Mouse (Mus musculus): ENCODE data around the gene G6pc3. TPM values are rescaled to one million over a fixed set of nuclear protein-coding genes. Genes with fewer than 3 reads are reported as not detected.

Gene G6pc3
- total RNA-seq, 2 experiments from 2014 or later, result 43.8 to 45.0 TPM

DNA sequence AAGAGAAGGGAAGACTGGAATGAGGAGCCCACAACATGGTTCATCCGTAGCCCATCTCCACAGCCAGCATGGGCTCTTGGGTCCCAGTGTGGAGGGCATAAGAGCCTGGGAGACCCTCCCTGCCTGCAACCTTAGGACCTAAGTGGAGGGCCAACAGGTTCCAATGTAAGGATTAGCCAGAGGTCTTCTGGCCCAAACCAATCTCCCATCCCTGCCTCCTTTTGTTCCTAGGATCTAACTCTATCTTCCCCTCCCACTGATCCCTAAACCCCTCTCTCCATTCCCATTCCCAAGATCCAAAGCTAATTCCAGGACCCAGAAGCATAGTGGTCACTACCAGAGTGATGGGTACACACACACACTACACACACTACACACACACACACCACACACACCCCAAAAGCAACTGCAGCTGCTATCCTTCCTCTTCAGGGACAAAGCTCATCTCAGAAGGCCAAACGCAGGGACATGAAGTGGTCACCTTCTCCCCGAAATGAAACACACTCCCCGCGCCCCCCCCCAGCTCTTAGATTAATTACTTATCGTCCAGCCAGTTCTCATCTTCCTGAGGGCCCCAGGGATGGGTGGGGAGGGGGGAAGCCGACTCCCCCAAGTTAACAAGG, 39.3 kb downstream of the G6pc3 start:
- intact Hi-C loops (cut with DNase I), result no loop called here

DNA sequence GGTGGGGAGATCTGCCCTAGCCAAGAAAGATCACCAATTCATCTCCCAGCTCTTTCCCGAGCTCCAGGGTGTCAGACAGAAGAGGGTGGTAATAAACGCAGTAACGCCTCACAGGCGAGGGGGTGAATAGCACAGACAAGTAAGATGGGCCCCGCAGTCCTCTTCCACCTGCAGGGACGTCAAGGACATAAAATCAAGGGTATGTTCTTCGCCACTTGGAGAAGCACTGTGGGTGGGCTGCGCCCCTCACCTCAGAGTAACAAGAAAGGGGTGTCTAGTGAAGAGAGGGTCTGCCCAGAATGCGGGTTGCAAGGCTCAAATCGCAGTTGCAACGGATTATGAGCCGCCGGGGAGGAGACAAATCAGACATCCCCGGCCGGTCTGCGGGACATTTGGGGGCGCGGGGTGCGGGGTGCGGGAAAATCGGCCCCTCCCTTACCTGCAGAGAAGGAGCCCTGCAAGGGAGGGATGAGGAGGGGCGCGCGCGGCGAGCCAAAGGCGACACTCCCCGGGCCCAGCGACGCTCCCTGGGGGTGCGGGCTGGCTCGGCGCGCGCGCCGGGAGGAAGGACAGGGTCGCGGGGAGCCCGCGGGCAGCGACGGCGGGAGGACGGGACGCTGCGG, 40.0 kb downstream of the G6pc3 start:
- intact Hi-C loops (cut with DNase I), result no loop called here
- DNase-seq (ENCODE audit: extremely low spot score in 1 of 2, low spot score in 2 of 2), result peak in 1 of 2 experiments; percentile 60

More for the DNA sequence above, 39.3 kb downstream of the G6pc3 start:
- DNase-seq (ENCODE audit: extremely low spot score in 1 of 2, low spot score in 2 of 2), result no peak

DNA sequence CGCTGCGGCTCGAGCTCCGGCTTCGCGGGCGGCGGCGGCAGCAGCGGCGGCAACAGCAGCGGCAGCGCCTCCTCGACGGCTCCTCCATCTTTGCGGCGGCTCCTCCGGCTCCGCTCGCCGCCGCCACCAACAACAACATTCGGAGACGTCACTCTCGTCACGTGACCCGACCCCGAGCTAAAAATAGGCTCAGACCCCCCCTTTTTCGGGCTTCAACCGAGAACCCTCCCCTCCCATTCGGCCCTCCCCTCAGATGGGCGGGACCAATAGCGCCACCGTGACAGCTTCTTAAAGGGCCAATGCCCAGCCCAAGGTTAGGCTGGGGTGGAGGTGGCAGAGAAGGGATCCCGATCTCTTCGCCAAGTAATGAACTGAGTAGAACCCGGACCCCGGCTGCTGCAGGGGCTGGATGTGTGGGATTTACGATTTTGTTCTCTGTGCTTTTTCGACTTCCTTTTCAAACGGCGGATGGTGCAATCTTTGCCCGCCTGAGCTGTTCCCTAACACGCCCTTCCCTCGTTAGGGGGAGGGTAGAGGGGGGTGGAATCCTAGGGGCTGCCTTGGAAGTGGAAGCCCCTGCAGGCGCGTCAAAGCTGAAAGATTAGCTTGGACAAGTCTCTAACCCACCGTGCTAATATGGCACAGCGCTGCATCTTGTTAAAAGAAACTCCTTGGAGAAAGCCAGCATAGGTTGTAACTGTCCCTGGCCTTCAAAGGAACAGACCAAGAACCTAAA, 40.8 kb downstream of the G6pc3 start, which contains the start of gene Hdac5:
TSS of gene Hdac5 (minus strand) at position 161 of the 736 bp plus-strand sequence.
- intact Hi-C loops (cut with DNase I), result no loop called here
- DNase-seq (ENCODE audit: extremely low spot score in 1 of 2, low spot score in 2 of 2), result peak; percentile 98 to 99

DNA sequence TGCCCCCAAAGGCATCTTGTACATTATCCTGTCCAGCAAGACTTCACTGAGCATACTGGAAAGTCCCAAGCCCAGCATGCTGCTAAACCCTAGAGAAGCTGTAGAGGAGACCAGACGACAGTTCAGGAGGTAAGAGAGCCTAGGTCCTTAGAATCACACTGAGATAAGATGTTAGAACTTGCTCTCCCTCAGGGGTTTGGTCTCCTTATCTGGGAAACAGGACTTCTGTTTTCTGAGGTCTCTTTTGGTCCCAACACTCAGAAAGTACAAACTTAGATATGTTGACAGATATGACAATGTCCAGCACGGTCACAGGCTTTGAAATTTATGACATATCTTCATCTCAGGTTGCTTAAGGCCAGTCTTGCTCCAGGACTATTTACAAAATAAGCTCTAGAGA, 46.6 kb downstream of the G6pc3 start:
- intact Hi-C loops (cut with DNase I), result no loop called here
- DNase-seq (ENCODE audit: extremely low spot score in 1 of 2, low spot score in 2 of 2), result no peak

DNA sequence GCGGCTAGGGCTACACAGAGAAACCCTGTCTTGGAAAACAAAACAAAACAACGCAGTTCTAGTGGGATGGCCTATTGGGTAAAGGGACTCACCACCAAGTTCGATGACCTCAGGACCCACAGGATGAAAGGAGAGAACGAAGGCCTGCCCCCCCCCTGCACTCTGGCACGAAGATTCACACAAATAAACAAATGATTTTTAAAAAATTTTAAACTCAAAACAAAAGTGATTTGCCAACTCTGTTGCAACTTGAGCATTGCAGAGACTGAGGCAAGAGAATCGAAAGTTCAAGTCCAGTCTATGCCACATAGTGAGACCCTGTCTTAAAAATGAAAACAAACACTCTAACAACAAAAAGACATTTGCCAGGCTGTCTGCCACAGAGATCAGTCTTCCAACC, 51.2 kb downstream of the G6pc3 start:
- intact Hi-C loops (cut with DNase I), result no loop called here
- no peak for DNase-seq (ENCODE audit: extremely low spot score in 1 of 2, low spot score in 2 of 2)

DNA sequence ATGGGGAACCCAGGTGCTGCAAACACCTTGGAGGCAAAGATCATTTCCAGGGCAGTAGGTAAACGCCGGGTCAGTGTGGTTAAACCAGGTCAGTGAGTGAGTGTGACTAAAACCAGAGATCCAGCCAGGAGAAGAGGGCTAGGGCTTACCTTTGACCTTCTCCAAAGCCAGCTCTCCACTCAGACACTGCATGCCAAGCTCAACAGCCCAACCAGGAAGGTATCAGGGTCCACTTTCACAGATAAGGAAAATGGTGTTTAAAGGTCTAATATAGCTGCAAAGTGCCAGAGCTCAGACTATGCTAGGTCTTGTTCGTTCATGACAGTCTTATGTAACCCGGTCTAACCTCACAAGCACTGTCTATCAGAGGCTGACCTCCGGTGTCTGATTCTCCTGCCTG, 51.8 kb downstream of the G6pc3 start:
- intact Hi-C loops (cut with DNase I), result no loop called here
- no peak for DNase-seq (ENCODE audit: extremely low spot score in 1 of 2, low spot score in 2 of 2)

DNA sequence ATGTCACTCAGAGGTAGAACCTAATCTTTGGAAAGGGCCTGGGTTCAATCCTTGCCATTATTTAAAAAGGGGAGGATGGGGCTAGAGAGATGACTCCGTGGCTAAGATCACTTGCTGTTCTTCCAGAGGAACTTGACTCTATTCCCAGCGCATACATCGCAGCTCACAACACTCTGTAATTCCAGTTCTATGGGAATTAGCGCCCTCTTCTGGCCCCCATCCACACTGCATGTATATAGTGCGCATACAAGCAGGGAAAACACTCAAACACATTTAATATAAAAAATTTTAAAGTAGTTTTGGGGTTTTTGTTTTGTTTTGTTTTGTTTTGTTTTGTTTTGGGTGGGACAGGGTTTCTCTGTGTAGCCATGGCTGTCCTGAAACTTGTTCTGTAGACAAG, 52.5 kb downstream of the G6pc3 start:
- no peak for DNase-seq (ENCODE audit: extremely low spot score in 1 of 2, low spot score in 2 of 2)
- intact Hi-C loops (cut with DNase I), result no loop called here

Small RNAs within 50 kb of the gene (microRNA-seq; reads per million reads assigned to microRNA genes)
- gene Mir8101, result 3.2 reads per million, percentile 4 among the genes with 10 or more reads in this experiment

Other genes starting within 250 kb of the G6pc3 start
- gene Sost, start 222.6 kb upstream of the G6pc3 start, total RNA-seq (2021), result not detected
- not detected for gene Cfap97d1, start 205.3 kb upstream of the G6pc3 start, total RNA-seq (2021)
- gene Dusp3, start 202.6 kb upstream of the G6pc3 start, total RNA-seq (2021), result 100 to 1,000 TPM; 138 to 142 TPM
- gene Mpp3, start 161.2 kb upstream of the G6pc3 start, total RNA-seq (2021), result 10 to 100 TPM; 34.1 to 36.3 TPM
- not detected for gene Cd300lg, start 148.1 kb upstream of the G6pc3 start, total RNA-seq (2021)
- gene Mpp2, start 101.1 kb upstream of the G6pc3 start, total RNA-seq (2021), result 100 to 1,000 TPM; 103 to 107 TPM
- gene Ppy, start 88.3 kb upstream of the G6pc3 start, total RNA-seq (2021), result not detected
- not detected for gene Pyy, start 81.8 kb upstream of the G6pc3 start, total RNA-seq (2021)
- under 1 TPM in 1 of 2 experiments, not detected in 1; 0.20 TPM for gene Nags, start 44.1 kb upstream of the G6pc3 start, total RNA-seq (2021)
- 10 to 100 TPM; 24.3 to 24.4 TPM for gene Tmem101, start 33.2 kb upstream of the G6pc3 start, total RNA-seq (2021)
- gene Lsm12, start 4.3 kb upstream of the G6pc3 start, total RNA-seq (2021), result 10 to 100 TPM; 67.6 to 72.3 TPM
- gene Hdac5, start 40.5 kb downstream of the G6pc3 start, total RNA-seq (2021), result 100 to 1,000 TPM; 190 TPM
- gene BC030867, start 59.3 kb downstream of the G6pc3 start, total RNA-seq (2021), result under 1 TPM; 0.83 to 0.99 TPM
- under 1 TPM; 0.49 to 0.71 TPM for gene Asb16, start 79.1 kb downstream of the G6pc3 start, total RNA-seq (2021)
- gene Tmub2, start 95.3 kb downstream of the G6pc3 start, total RNA-seq (2021), result 10 to 100 TPM; 61.2 to 64.4 TPM
- 100 to 1,000 TPM; 187 TPM for gene Atxn7l3, start 107.0 kb downstream of the G6pc3 start, total RNA-seq (2021)
- 100 to 1,000 TPM in 1 of 2 experiments, 10 to 100 TPM in 1; 97.0 to 100 TPM for gene Ubtf, start 130.1 kb downstream of the G6pc3 start, total RNA-seq (2021)
- gene Slc4a1, start 176.6 kb downstream of the G6pc3 start, total RNA-seq (2021), result 1 to 10 TPM in 1 of 2 experiments, under 1 TPM in 1; 0.47 to 1.2 TPM
- gene Rundc3a, start 203.8 kb downstream of the G6pc3 start, total RNA-seq (2021), result 100 to 1,000 TPM; 329 to 332 TPM
- 10 to 100 TPM; 64.8 to 66.7 TPM for gene Slc25a39, start 218.3 kb downstream of the G6pc3 start, total RNA-seq (2021)
- gene Grn, start 240.7 kb downstream of the G6pc3 start, total RNA-seq (2021), result 10 to 100 TPM; 79.2 to 79.4 TPM